Mouse (Mus musculus): ENCODE measurements around the gene Tm9sf4.

GRCm38 (mm10) chr2:153122701-153123100, 38.4 kb upstream of the Tm9sf4 start:
- no peak for TF ChIP-seq FLI1 (IDR thresholded peaks at IDR 0.05; ENCODE audit: low read length)
- TF ChIP-seq GATA1 (IDR thresholded peaks at IDR 0.05; ENCODE audit: borderline replicate concordance, low read length): no peak

Measured in megakaryocyte, embryonic 14.5 days (primary cell).